Mouse (Mus musculus) stomach, postnatal 0 days (tissue): ENCODE measurements at regions not wholly inside any gene's neighbourhood (a gene's known extent, or its start where the extent isn't known, plus 50 kb on each side); places are given as distances from the start of the nearest gene placed in this dataset.

ENCODE experiments used
- ATAC-seq: fragments of 200-750 bp; cut with Nextera tagmentation; 2 replicates; pipeline ENCODE4 v1.8.0; 2017; ENCODE audit not compliant: low FRiP score, low TSS enrichment
- DNase-seq: peaks from one replicate; pipeline ENCODE4 v3.0.0-alpha.2; 2016; ENCODE audit warnings: low spot score
- H3K27ac ChIP-seq: fragments of 300-500 bp; sonication (generic); replicated peaks from 2 replicates; pipeline ENCODE4 v1.5.1; 2014; ENCODE audit warnings: mild to moderate bottlenecking, control low read depth
- H3K27me3 ChIP-seq: fragments of 300-500 bp; sonication (generic); 2 replicates; pipeline ENCODE4 v1.6.1; 2014; ENCODE audit warnings: low read length; ENCODE audit not compliant: control insufficient read depth, insufficient read depth
- H3K36me3 ChIP-seq: fragments of 300-500 bp; sonication (generic); 2 replicates; pipeline ENCODE4 v1.6.1; 2014; ENCODE audit warnings: low read length, mixed read lengths; ENCODE audit not compliant: control insufficient read depth, insufficient read depth
- H3K4me1 ChIP-seq: fragments of 300-500 bp; sonication (generic); replicated peaks from 2 replicates; pipeline ENCODE4 v1.6.1; 2014; ENCODE audit warnings: antibody characterized with exemption; ENCODE audit not compliant: control insufficient read depth, insufficient read depth
- H3K4me2 ChIP-seq: fragments of 300-500 bp; sonication (generic); replicated peaks from 2 replicates; pipeline ENCODE4 v1.6.1; 2014; ENCODE audit warnings: low read depth, mild to moderate bottlenecking, control low read depth, moderate library complexity
- H3K4me3 ChIP-seq: fragments of 300-500 bp; sonication (generic); 2 replicates; pipeline ENCODE4 v1.5.1; 2014; ENCODE audit warnings: low read depth, low read length, control low read depth
- H3K9ac ChIP-seq: fragments of 300-500 bp; sonication (generic); 2 replicates; pipeline ENCODE4 v1.6.1; 2014; ENCODE audit warnings: mild to moderate bottlenecking, low read length, control low read depth, mixed read lengths
- H3K9me3 ChIP-seq: fragments of 300-500 bp; sonication (generic); 2 replicates; pipeline ENCODE4 v1.6.1; 2016; ENCODE audit warnings: low read length; ENCODE audit not compliant: control insufficient read depth
- CTCF ChIP-seq: IDR thresholded peaks from 2 replicates; pipeline ENCODE4 v1.5.1; 2016; ENCODE audit warnings: antibody characterized with exemption, low read depth, mild to moderate bottlenecking, moderate library complexity
- EP300 ChIP-seq: optimal IDR thresholded peaks from 2 replicates; pipeline ENCODE3; 2016; ENCODE audit warnings: antibody characterized with exemption
- WGBS: fragments of 180-500 bp; shearing (Covaris S2); extraction: QIAGEN DNeasy Blood & Tissue Kit; methylation state at CpG from one replicate; pipeline ENCODE4 v1.1.7; 2014; 5-methylcytosine and 5-hydroxymethylcytosine counted together

GRCm38 (mm10) chr5:133341973-133342372, 757.5 kb upstream of the Castor2 start:
- Histone ChIP-seq H3K9me3 (no peaks in the 10 kb centered on the region), H3K4me3 (no peak overlapping the region), H3K4me2 (no peak overlapping the region), H3K27me3 (no peaks in the 10 kb centered on the region), H3K9ac (no peak overlapping the region), H3K27ac (no peak overlapping the region), H3K4me1 (no peaks in the 10 kb centered on the region), H3K36me3 (no peaks in the 10 kb centered on the region)
- ATAC-seq (no peak), DNase-seq (no peak)
- TF ChIP-seq CTCF (no peak), EP300 (no peak)
- 85% methylated on average over 3 of the region's 3 CpGs for WGBS

DNA sequence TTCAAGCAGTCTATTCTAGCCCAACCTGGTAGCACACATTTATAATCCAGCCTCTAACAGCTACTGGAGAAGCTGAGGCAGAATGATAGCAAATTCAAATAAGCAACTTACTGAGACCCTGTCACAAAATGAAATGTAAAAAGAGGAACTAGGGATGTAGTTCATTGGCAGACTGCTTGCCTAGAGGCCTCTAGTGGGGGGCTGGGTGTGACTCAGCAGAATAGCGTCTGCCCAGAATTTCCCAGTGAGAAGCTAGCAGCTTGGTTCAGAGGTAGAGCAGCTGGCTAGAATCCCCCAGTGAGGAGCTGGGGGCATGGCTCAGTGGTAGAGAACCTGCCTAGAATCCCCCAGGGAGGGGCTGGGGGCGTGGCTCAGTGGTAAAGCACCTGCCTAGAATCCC, 777.5 kb upstream of the Auts2 start:
- H3K9ac ChIP-seq = no peak overlapping the region
- no peak overlapping the region for H3K27ac ChIP-seq
- H3K4me1 ChIP-seq = no peaks in the 10 kb centered on the region
- H3K9me3 ChIP-seq = no peaks in the 10 kb centered on the region
- H3K4me3 ChIP-seq = no peak overlapping the region
- no peak overlapping the region for H3K4me2 ChIP-seq
- 48% methylated on average over 2 of the region's 2 CpGs for WGBS
- H3K27me3 ChIP-seq = no peaks in the 10 kb centered on the region
- TF ChIP-seq EP300 (no peak), CTCF (no peak)
- DNase-seq (no peak), ATAC-seq (no peak)
- H3K36me3 ChIP-seq = no peaks in the 10 kb centered on the region

DNA sequence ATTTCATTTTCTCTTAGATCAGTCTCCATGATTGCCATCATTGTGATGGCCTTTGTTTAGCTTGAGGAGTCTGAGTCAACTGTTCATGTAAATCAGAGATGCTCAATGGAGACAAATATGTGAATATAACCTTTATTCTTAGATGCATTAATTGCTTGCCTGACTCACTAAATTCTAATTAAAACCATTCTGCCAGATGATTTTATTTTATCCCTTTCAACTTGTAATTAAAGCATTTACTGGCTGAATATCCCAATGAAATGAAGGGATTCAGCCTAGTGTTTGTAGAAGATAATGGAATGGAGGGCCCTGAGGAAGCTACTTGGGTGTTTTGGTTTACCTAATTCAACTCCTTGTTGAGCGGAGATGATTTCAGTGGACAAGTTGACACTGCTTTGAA, 777.1 kb upstream of the Auts2 start:
- TF ChIP-seq CTCF (no peak), EP300 (no peak)
- Histone ChIP-seq H3K9ac (no peak overlapping the region), H3K4me2 (no peak overlapping the region), H3K27ac (no peak overlapping the region), H3K4me1 (no peaks in the 10 kb centered on the region), H3K4me3 (no peak overlapping the region), H3K36me3 (no peaks in the 10 kb centered on the region), H3K9me3 (no peaks in the 10 kb centered on the region), H3K27me3 (no peaks in the 10 kb centered on the region)
- no peak for ATAC-seq
- WGBS = 93% methylated on average over 1 of the region's 1 CpGs
- no peak for DNase-seq

- WGBS = 47% methylated on average over 7 of the region's 7 CpGs
- ATAC-seq (no peak), DNase-seq (no peak)
- H3K27me3 ChIP-seq = no peaks in the 10 kb centered on the region
- no peak overlapping the region for H3K9ac ChIP-seq
- H3K36me3 ChIP-seq = no peaks in the 10 kb centered on the region
- H3K4me1 ChIP-seq = no peaks in the 10 kb centered on the region
- no peaks in the 10 kb centered on the region for H3K9me3 ChIP-seq
- no peak overlapping the region for H3K4me3 ChIP-seq
- H3K27ac ChIP-seq = no peak overlapping the region
- no peak overlapping the region for H3K4me2 ChIP-seq
- TF ChIP-seq EP300 (no peak), CTCF (no peak)
Measured at GRCm38 (mm10) chr5:133314031-133314430, 770.9 kb upstream of the Auts2 start.

GRCm38 (mm10) chr5:133310979-133311890, 768.1 kb upstream of the Auts2 start:
- TF ChIP-seq EP300 = no peak
- no peak for TF ChIP-seq CTCF
- Histone ChIP-seq H3K27ac (no peak overlapping the region), H3K27me3 (no peaks in the 10 kb centered on the region), H3K36me3 (no peaks in the 10 kb centered on the region), H3K4me1 (no peaks in the 10 kb centered on the region), H3K9ac (no peak overlapping the region), H3K4me2 (no peak overlapping the region), H3K9me3 (no peaks in the 10 kb centered on the region), H3K4me3 (no peak overlapping the region)
- DNase-seq = no peak
- ATAC-seq = no peak
- 45% methylated on average over 6 of the region's 6 CpGs for WGBS

DNA sequence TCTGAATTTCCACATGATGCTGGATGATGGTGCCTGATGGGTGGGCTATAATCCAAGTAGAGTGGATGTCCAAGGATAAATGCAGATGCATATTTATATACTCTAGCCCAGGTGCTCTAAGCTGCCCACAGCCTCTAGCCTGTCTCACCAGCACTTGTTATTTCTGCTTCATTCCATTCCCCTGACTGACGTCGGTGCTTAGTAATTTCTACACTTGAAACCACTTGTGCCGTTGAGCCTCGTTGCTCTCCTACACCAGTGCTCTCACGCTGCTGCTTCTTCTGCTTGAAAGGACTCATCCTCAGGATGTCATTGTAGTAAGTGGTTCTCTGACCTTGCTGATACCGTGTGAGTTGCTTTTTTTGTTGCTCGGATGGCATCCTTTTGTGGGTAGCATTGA, 724.7 kb upstream of the Auts2 start:
- 78% methylated on average over 7 of the region's 7 CpGs for WGBS
- no peak for ATAC-seq

More for the DNA sequence above, 724.7 kb upstream of the Auts2 start:
- no peak for DNase-seq
- H3K36me3 ChIP-seq = no peaks in the 10 kb centered on the region
- H3K4me1 ChIP-seq = no peaks in the 10 kb centered on the region
- H3K27me3 ChIP-seq = no peaks in the 10 kb centered on the region
- H3K9me3 ChIP-seq = no peaks in the 10 kb centered on the region
- H3K27ac ChIP-seq = no peak overlapping the region
- TF ChIP-seq CTCF (no peak), EP300 (no peak)
- no peak overlapping the region for H3K4me3 ChIP-seq
- no peak overlapping the region for H3K9ac ChIP-seq
- H3K4me2 ChIP-seq = no peak overlapping the region
